Mouse (Mus musculus) mouse embryonic stem cell (cell line): ENCODE data around the gene Stxbp3.
"Not testable (repeated sequence)": the region's sequence is repeated elsewhere in the genome, so short reads cannot be mapped to it uniquely, and the experiment has no call there.

Experiments used
- in situ Hi-C, 2 experiments: fragments of 300-500 bp; cut with MboI; formaldehyde crosslinking; loops; 1 replicate in 1 of 2; 3 replicates in 1 of 2; pipeline ENCODE4 v1.14.3; 2019 to 2020; ENCODE audit warnings: low sequenced_read_pairs in 2 of 2, low pct_unique_long_range_greater_than_20kb in 1 of 2, mixed read lengths in 1 of 2; ENCODE audit not compliant: unreplicated experiment in 1 of 2

Gene Stxbp3

DNA sequence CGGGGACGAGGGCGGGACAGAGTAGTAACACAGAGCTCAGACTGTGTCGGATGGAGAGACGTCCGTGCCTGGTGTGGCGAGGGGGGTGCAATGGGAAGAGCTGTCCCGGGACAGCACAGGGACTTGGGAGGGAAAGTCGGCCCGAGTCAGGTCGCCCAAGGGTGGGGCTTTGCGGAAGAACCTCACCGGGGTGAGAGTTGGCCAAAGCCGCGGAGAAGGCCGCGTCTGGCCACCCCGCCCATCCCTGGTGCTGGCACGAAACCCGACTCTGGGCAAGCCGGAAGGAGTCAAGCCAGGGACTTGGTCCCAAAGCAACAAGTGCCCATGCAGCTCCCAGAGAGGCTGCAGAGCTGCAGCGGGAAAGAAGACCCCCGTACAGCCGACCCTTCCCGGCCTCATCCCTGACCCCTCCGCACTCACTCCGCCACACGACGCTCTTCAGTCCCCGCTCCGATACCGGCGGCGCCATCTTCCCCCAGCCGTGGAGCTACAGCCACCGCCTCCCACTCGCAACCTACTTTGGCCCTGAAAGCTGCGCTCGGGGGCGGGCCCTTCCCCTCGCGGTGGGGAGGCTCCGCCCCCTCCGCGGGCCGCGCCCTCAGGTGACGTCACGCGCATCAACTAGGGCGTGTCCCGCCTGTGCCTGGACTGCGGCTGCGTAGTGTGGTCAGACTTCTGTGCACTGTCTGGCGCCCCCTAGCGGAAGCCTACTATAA lies at the start of gene Stxbp3:
Stxbp3 (minus strand) TSS at position 527 of the 716 bp plus-strand sequence.
- in situ Hi-C loops: no loop called here

GRCm38 (mm10) chr3:108889908-108890307 lies 49.6 kb upstream of the Stxbp3 start, which contains the start of gene Fndc7:
Gene Fndc7, minus strand, starts transcription at chr3:108890008.
- in situ Hi-C loops: no loop called here

GRCm38 (mm10) chr3:108887618-108887975 lies 47.3 kb upstream of the Stxbp3 start:
- in situ Hi-C loops: no loop called here

DNA sequence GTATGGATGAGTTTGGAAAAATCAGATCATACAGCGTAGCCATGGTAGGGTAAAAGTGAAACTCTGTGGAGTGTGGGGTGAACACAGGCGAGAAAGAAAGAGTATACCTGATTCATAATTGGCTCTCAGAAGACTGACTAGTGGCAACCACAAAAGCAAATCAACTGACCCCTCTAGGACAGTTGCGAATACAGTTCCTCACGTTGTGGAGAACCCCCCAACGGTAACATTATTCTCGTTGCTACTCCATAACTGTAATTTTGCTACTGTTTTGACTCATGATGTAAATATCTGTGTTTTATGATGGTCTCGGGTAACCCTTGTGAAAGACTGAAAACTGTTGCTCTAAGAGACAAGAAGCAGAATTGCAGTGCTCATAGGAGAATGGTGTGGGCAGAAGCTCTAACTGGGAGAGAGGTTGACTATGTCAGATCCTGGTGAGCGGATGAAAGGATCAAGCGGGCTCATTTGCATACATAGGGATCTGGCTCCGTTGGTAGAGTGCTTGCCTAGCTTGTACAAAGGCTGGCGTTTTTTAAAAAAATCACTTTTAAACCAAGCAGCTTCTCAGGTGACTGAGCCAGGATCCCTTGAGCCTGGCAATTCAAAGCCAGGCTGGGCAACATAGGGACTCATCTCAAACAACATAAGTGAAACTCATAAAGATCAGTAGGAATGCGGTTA lies 46.8 kb upstream of the Stxbp3 start:
- in situ Hi-C loops: no loop called here

GRCm38 (mm10) chr3:108885686-108886530 lies 45.6 kb upstream of the Stxbp3 start:
- in situ Hi-C loops: no loop called here

DNA sequence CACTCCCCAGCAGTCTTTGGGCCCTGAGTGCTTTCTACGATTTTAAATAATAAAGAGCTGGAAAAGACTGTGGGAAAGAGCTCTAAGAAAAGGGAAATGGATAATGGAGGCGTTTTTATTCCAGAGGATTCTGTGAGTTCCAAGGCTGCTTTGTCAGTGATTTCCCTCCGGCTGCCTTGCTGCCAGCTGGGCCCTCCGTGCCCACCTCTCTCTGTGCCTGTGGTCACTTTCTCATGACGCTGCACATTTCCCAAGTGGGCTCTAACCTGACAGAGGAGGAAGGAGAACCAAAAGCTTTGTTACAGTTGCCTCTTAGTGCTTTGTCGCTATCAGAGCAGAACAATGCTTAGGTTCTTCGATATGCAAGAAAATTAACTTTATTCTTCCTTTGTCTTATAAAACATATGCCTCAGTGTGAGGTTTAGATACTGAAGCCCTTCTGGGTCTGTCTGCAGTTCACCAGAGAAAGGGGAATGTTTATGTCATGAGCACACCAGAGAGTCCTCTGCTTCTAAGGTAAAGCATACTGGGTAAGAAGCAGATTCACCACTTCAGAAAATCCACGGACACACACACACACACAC lies 44.5 kb upstream of the Stxbp3 start:
- in situ Hi-C loops: no loop called here

- in situ Hi-C loops: no loop called here
These were observed 42.7 kb upstream of the Stxbp3 start for GRCm38 (mm10) chr3:108883067-108883466.

- in situ Hi-C loops: not testable (repeated sequence)
These were observed 41.5 kb upstream of the Stxbp3 start for GRCm38 (mm10) chr3:108881873-108882272.

DNA sequence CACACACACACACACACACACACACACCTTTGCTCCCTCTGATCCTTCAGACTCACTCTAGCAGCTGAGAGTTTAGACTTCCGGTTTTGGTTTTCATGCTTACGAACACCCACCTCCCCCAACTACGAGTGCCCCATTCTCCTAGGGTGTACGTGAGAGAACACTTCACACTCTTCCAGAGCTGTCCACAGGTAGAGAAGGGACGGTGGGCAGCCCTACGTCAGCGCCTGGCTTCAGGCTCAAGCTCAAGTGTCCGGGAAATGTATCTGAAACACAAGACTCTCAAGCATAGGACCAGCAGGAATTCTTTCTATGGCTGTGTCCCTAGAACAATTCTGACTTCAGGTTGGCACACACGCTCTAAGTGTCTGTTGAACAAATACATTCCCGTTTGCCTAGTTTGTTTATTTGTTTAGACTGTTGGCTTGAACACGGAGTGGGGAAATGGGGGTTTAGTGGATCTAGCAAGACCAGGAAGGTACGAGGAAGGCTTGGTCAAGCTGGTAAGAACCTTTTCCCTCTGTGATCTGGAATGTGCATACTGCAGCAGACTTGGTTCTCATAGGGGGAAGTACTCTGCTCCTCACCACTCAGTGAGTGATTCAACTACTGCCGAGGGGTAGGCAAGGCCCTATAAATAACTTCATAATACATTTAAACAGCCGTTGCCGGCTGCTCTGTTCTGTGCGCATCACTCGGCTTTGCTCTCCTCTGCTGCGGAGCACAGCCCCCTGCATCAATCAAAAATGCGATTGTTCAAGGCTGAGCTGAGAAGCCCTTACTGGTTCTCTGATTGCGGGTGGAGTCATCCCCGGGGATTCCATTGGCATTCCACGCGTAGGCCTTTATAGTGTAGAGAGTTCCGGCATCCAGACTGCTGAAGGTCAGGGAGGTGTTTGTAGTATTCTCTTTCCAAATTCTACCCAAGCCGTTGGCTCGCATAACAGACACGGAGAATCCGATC lies 40.5 kb upstream of the Stxbp3 start:
- in situ Hi-C loops: no loop called here

- in situ Hi-C loops: no loop called here
These were observed 39.6 kb upstream of the Stxbp3 start for GRCm38 (mm10) chr3:108879836-108880435.

GRCm38 (mm10) chr3:108879129-108879528 lies 38.8 kb upstream of the Stxbp3 start:
- in situ Hi-C loops: no loop called here

DNA sequence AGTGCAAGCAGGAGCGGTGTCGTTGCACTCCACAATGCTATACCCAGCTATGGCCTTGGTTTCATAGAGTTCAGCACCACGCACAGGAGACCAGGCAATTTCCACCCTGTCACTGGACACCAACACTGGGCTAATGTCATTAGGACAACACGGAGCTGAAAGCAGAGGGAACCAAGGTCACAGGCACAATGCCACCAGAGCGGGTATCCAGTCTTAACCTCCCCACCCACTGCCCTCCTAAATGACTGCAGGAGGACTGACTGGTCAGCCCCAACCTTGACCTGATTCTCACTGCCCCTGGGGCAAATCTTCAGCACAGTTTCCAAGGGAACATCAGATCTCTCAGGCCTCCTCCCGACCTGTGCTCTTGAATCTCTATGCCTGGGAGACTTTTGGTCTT lies 30.3 kb upstream of the Stxbp3 start:
- in situ Hi-C loops: no loop called here

DNA sequence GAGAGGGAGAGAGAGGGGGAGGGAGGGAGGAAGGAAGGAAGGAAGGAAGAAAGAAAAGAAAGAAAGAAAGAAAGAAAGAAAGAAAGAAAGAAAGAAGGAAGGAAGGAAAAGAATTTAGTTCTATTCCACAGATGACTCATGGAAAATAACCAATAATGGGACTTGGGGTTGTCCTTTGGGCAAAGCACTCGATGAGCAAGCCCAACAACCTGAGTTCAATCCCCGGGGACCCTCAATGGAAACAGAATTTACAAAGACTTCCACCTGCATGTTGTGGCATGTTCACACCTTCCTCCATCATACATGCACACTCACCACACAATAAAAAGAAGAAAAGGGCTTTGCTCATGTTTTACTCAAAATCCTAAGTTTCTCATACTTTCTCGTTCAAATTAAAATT lies 27.1 kb upstream of the Stxbp3 start:
- in situ Hi-C loops: no loop called here

DNA sequence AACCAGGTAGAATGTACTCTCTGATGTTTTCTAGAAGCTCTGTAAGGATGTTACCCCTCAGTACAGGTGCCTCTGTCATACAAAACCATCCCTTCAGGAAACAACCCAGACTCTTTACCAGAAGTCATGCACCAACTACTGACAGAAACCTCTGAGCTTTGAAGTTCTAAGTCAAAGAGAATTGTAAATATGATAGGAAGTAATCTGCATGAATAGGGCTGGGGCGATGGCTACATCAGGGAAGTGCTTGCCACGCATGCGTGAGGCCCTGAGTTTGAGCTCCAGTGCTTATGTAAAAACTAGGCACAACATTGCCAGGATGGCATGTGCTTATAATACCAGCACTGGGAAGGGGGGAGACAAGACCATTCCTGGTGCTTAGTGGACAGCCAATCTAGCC lies 25.4 kb upstream of the Stxbp3 start:
- in situ Hi-C loops: no loop called here

DNA sequence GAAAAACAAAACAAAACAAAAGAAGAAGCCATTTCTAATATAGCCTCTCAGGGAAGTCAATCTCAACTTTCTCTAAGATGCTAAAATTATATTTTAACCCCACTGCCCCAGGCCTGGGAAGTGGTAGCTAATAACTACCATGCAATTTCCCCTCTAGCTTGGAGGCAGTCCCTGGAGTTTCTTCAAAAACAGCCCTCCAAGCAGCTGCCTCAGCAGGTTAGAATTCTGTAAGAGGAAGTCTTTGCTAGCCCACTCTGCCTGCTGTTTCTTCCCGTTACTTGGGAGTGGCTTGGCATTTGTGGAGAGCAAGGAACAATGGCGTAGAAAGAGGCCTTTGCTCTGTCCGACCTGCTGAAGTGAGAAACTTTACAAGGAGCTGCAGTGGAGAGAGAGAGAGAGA lies 24.8 kb upstream of the Stxbp3 start:
- in situ Hi-C loops: no loop called here

DNA sequence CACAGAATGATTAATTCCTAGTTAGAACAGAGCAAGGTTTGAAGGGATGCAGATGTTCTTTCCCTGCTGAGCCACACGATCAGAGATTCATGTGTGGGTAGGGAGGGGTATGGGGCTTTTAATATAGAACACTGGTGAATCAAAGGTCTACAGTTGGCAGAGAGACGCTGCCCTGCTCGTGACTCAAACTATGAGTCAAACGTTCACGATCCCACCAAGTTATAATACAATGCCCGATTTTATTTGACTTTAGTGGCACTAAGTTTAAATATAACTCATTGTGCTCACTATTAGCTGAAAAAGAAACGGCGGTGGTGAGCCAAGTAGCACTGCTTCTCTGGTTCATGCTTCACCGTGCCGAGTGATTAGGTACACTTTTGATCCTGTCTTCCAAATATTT lies 22.8 kb upstream of the Stxbp3 start:
- in situ Hi-C loops: no loop called here

DNA sequence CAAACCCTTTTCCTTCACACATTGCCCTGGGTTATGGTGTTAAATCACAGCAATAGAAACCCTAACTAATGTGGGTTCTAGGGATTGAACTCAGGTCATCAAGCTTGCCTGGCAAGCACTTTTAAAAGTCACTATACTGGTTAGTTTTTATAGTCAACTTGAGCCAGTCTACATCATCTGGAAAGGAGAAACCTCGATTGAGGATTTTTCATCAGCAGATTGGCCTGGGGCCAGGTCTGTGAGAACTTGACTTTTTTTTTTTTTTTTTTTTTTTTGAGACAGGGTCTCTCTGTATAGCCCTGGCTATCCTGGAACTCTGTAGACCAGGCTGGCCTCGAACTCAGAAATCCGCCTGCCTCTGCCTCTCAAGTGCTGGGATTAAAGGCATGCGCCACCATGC lies 22.0 kb upstream of the Stxbp3 start:
- in situ Hi-C loops: not testable (repeated sequence)

- in situ Hi-C loops: no loop called here
These were observed 20.5 kb upstream of the Stxbp3 start for GRCm38 (mm10) chr3:108860786-108861185.
